Mouse (Mus musculus) adipocyte (in vitro differentiated cells): Measurements from ENCODE around the gene Qser1.
A peak's percentile ranks its signal among the peaks of the same experiment; 100 is the strongest.

Source experiments
- DNase-seq: peaks from one replicate; pipeline ENCODE4 v3.0.0-alpha.2; 2016; ENCODE audit warnings: low spot score

Gene Qser1

DNA sequence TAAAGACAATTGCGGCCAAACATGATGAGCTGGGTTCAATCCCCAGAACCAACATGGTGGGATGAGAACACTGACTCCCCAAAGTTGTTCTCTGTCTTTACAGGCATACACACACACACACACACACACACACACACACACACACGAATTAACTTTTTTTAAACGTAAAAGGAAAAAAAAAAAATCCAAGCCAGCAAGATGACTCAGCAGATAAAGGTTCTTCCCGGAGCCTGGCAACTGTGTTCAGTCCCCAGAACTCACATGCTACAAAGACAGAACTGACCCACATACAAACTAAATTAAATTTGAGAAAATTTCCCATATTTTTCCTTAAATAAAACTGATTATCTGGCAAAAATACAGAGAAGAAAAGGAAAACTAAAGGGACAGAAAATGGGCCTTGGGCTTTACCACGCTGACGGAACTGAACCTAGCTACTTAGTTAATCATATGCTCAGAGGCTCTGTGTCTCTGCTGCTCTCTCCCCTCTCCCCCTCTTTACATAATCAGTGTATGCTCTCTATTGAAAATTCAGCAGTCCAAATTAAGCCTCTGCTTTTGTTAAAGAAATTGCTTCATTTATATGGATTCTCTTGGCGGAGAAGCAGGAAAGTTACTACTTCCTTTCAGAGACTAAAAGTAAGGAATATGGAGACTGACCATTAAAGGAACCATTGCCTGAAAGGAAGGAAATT, 83.9 kb downstream of the Qser1 start:
- peak; percentile 18 for DNase-seq

DNA sequence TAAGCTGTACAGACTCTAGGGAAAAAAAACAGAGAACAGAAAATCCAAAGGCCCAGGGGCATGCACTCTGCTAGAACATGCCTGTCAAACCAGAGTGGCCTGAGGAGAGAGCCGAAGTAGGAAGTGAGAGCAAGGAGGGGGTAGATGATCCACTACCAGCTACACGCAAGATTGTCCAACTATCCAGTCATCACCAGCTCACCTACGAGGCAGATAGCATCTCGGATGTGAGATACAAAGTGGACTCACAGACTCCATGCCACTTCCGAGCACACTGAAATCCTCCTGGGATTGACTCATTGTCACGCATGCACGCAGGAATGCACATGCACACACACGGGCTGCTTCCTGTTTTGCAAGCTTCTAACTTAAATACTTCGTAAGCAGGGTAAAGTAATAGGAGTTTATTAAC, 84.5 kb downstream of the Qser1 start:
- no peak for DNase-seq

DNA sequence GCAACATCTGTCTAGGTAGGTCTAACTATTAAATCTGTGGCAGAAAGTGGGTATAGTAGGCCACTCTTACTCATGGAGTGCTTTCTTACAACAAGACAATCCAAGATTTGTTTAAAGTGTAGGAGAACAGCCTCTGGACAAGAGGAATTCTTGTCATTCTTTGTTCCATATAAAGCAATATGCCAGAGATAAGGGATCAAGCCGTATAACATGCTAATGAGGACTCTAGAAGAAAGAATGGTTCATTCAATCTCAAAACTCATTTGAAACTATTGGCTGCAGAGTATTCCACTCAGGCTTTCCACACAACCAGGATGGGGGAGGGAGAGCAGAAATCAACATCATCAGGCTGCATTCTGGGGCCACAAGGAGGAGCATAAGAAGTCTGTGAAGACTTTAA, 89.2 kb downstream of the Qser1 start:
- no peak for DNase-seq

DNA sequence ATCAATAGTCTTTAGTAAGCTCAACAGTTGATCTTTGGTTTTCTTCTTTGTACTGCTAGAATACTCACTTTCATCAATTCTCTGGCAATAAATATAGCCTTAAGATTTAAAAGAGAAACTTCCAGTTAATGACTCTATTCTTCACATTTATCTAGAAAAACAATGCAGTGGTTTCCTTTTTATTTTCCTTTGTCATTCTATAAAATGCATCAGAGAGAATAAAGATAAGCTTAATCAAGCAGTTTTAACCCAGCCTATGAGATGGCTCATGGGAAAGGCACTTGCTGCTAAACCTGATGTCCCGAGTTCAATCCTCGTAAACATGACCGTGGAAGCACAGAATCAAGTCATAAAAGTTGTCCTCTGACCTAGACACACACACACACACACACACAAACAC, 94.5 kb downstream of the Qser1 start:
- DNase-seq = no peak

DNA sequence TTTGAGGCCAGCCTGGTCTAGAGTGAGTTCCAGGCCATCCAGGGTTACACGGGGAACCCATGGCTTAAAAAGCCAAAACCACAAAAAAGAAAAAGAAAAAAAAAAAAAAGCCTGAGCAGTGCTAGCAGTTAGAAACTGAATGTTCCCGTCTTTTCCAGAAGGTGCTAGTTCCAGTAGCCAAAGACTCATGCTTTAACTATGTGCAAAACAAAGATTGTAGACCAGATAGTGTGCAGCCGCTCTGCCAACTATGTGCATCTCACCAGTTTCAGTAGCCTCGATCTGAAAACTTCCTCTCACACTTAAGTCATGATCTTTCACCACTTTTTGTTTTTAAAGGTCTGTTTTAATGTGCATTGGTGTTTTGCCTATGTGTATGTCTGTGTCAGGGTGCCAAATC, 98.7 kb downstream of the Qser1 start:
- DNase-seq = peak; percentile 14

DNA sequence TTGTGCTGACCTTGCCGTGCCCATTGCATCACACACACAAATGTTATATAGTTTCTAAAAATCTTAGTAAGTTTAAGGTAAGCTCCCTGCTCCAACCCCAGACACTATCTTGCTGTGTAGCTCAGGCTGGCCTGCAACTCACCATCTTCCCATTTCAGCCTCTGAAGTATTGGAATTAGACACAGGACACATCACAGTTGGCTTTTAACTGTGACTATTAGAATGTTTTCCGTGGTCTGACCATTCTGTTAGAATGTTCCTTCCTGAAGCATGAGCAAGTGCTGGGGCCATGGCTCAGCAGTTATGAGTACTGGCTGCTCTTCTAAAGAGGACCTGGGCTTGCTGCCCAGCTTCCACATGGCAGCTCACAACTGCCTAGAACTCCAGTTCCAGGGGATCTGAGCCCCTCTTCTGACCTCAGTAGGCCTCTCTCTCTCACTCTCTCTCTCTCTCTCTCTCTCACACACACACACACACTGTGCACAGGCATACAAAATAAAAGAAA, 99.3 kb downstream of the Qser1 start:
- DNase-seq = peak; percentile 69

DNA sequence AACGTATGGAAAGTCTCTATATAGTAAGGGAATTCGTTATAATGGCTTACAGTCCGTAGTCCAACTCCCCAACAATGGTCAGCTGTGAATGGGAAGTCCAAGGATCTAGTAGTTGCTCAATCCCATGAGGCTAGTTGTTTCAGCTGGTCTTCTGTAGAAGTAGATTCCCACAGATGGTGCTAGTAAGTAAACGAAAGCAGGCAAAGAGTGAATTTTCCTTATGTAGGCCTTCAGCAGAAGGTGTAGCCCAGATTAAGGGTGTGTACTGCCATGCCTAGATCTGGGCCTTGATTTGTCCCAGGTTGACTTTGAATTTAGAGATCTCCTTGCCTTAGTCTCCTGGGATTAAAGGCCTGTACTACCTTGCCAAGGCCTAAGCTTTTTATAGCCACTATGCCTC, 100.3 kb downstream of the Qser1 start, which contains the start of gene Pin1rt1:
Pin1rt1 (minus strand) TSS at position 101 of the 400 bp plus-strand sequence.
- no peak for DNase-seq

DNA sequence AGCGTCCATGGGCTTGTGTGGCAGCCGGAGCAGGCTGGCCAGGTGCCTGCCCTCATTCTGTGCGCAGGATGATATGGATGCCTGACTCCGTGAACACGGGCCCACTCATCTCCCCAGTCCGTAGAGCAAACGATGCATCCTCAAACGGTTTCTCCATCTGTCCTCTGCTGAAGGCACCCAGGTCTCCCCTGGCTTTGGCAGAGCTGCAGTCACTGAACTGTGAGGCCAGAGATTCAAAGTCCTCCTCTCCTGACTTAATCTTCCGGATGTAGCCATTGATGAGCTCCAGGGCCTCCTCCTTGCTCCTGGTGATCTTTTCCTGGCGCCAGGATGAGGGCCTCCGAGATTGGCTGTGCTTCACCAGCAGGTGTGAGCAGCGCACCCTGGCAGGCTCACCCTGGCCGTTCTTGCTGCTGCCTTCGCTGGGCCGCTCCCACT, 102.3 kb downstream of the Qser1 start:
- no peak for DNase-seq

DNA sequence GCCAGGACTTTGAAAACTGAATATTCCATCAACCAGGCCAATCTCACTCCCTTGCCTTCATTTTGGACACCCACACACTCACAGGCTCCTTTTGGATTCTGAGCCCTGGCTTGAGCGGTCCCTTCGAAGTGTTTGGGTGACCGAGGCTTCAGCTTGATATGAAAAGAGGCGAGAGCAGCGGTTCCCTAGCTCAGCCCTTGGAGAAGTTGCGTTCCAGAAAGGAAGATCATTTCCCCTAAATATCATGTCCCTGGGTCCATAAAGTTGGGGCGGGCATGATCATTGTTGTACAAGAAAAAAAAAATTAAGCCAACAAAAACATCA, 104.1 kb downstream of the Qser1 start:
- no peak for DNase-seq

DNA sequence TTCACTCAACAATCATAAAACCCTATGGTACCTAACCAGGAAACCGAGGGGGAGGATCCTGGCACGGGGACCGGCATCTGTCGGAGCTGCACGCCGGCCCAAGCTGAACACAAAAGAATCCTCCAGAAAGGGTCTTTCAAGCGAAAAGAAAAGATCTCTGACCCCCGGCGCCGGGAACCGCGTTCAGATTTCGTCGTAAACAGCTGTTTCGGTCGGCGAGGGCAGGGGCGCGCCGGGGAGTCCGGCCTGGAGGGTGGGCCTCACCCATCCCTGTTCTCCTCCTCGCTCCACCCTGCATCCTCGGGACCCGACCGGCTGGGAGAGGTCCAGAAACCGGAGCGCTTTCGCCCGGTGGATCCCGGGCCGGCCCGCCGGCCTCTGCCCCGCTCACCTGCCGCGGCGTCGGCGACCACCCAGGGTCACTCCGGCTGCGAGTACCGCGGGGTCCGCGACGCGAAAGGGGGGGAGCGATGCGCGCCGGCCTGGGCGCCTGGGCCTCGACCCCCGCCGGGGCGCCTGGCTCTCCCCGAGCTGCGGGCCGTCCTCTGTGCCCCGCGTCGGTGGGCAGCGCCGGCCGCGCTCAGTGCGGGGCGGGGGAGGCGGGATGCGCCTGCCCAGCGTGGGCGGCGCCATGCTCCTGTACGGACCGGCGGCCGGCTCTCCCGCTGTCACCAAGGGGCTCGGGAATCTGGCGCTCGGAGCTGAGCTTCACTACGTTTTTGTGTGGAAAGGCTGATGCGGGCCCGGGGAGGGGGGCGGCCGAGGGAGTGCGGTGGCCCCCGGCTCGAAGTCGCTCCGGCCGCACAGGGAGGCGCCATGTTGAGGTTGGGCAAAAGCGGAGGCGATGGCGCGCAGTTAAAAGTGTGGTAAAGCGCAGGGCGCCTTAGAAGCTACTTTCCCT, 104.7 kb downstream of the Qser1 start, which contains the start of gene Tcp11l1:
Tcp11l1 (minus strand) TSS at position 585 of the 901 bp plus-strand sequence.
- peak; percentile 73 for DNase-seq

DNA sequence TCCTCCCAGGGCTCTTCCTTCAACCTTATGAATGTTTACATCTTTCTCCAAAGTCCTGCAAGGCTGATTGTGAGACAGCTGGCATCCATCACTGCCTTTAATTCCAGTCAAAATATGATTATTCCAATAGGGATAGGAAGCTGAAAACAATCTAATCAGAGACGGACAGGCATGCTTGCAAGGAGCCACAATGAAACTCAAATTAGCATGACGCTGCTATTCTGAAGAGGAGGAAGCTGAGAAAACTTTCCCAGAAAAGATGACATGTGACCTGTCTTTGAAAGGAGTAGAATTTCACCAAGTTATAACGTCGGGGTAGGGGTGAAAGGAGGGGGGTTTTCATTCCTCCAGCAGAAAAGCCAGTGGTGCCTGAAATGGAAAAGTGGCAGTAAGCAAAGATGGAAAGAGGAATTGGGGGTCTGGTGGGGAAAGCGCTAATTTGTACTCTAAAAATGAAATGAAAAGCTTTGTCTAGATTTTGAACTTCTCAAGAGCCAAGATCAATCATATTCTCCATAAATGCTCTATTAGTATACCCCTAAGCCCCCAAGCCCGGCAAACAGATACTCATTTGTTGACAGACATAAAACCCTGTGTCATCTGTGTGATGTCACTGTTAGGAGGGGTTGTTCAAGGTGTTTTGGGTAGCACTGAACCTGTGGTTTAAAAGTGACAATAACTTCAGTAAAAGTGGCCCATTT, 105.7 kb downstream of the Qser1 start:
- DNase-seq = no peak

DNA sequence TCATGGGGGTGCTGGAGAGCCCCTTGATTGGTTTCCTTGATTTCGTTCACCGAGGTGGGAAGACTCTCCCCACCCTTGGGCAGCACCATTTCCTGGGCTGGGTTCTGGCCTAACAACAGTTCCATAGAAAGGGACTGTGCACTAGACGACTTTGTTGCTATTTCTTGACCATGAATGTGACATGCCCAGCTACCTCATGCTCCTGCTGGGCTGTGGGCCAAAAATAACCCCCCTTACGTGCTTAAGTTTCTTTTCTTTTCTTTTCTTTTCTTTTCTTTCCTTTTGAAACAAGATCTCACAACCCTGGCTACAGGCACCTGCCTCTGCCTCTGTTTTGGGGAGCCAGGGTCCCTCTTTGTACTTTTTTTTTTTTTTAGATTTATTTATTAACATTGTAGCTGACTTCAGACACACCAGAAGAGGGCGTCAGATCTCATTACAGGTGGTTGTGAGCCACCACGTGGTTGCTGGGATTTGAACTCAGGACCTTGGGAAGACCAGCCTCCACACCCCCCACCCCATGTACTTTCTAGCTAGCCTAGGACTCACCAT, 106.7 kb downstream of the Qser1 start:
- DNase-seq = no peak
